Mouse (Mus musculus): ENCODE measurements at regions not wholly inside any gene's neighbourhood (a gene's known extent, or its start where the extent isn't known, plus 50 kb on each side); places are given as distances from the start of the nearest gene placed in this dataset.

GRCm38 (mm10) chr15:5604732-5605266 is 360.8 kb upstream of the Ptger4 start:
- TF ChIP-seq CTCF (IDR thresholded peaks at IDR 0.05; ENCODE audit: control insufficient read depth, insufficient read depth, low read length) (no peak), POLR2A (IDR thresholded peaks at IDR 0.05; ENCODE audit: borderline replicate concordance, control insufficient read depth, low read depth, low read length) (no peak)

Measured in bone marrow, adult 2 months (tissue).